Mouse (Mus musculus): Measurements from ENCODE around the gene Asrgl1.

DNA sequence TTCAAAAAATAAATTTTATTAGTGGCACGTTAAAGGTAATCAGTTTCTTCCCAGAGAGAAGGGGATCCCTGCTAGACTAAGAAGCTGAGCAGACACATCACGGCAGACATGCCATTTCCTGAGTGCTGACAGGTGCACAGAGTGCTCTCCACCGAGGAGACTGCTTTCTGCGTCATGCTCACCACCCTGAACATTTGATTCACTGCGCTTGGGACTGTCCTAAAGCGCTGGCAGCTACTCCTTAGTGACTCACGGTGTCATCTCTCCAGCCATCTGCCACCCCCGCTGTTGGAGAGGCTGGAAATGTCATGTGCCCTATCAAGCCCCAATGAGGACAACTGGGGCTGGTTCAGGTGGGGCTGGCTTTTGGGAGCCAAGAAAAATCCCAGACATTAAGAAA is 23.4 kb downstream of the Asrgl1 start:
- TF ChIP-seq CTCF (IDR thresholded peaks at IDR 0.05; ENCODE audit: borderline replicate concordance, insufficient read depth, low read length), result no peak
- TF ChIP-seq POLR2A (IDR thresholded peaks at IDR 0.05; ENCODE audit: low read depth, low read length), result no peak
